Mouse (Mus musculus) monocyte, adult 5-6 weeks (primary cell): ENCODE results near the gene Fbxl17. TPM values are rescaled to one million over a fixed set of nuclear protein-coding genes. Genes with fewer than 3 reads are reported as not detected.

ENCODE experiments used
- ATAC-seq: fragments of 153-309, 156-312 bp; replicated peaks from 2 replicates; pipeline ENCODE4 v1.8.0; 2017; ENCODE audit warnings: mild to moderate bottlenecking; ENCODE audit not compliant: low TSS enrichment, insufficient number of reproducible peaks, severe bottlenecking, poor library complexity, low FRiP score
- total RNA-seq: library from RNA; stranded (forward); fragments of 200-1000, 200-491, 200-594 nt; gene quantifications from 3 replicates; pipeline ENCODE4 v1.2.3, GENCODE M21; 2017

Gene Fbxl17
- total RNA-seq, 1 experiment from 2014 or later: 21.5 TPM

GRCm38 (mm10) chr17:63356202-63356601 lies 143.6 kb downstream of the Fbxl17 start:
- peak; percentile 22; the same call in 1 of the 2 replicates for ATAC-seq

- no peak for ATAC-seq
Measured at GRCm38 (mm10) chr17:63352634-63353195, 147.1 kb downstream of the Fbxl17 start.

GRCm38 (mm10) chr17:63351682-63352081 lies 148.1 kb downstream of the Fbxl17 start:
- ATAC-seq: no peak

- no peak for ATAC-seq
Measured at GRCm38 (mm10) chr17:63350876-63351509, 148.8 kb downstream of the Fbxl17 start.

GRCm38 (mm10) chr17:63344101-63344500 lies 155.7 kb downstream of the Fbxl17 start:
- no peak for ATAC-seq

GRCm38 (mm10) chr17:63343076-63343475 lies 156.7 kb downstream of the Fbxl17 start:
- no peak for ATAC-seq

GRCm38 (mm10) chr17:63342440-63342839 lies 157.4 kb downstream of the Fbxl17 start:
- ATAC-seq: no peak

GRCm38 (mm10) chr17:63341203-63341602 lies 158.6 kb downstream of the Fbxl17 start:
- no peak for ATAC-seq

GRCm38 (mm10) chr17:63328888-63329287 lies 170.9 kb downstream of the Fbxl17 start:
- ATAC-seq: no peak

GRCm38 (mm10) chr17:63326227-63326626 lies 173.6 kb downstream of the Fbxl17 start:
- no peak for ATAC-seq

GRCm38 (mm10) chr17:63324672-63325071 lies 175.1 kb downstream of the Fbxl17 start:
- ATAC-seq: no peak

- peak; percentile 60 for ATAC-seq
Measured at GRCm38 (mm10) chr17:63324039-63324438, 175.8 kb downstream of the Fbxl17 start.

GRCm38 (mm10) chr17:63322846-63323245 lies 177.0 kb downstream of the Fbxl17 start:
- ATAC-seq: no peak

GRCm38 (mm10) chr17:63321290-63321689 lies 178.5 kb downstream of the Fbxl17 start:
- ATAC-seq: no peak

GRCm38 (mm10) chr17:63317518-63317917 lies 182.3 kb downstream of the Fbxl17 start:
- no peak for ATAC-seq

GRCm38 (mm10) chr17:63315646-63316480 lies 184.0 kb downstream of the Fbxl17 start:
- no peak for ATAC-seq

GRCm38 (mm10) chr17:63312804-63313203 lies 187.0 kb downstream of the Fbxl17 start:
- ATAC-seq: no peak

- no peak for ATAC-seq
Measured at GRCm38 (mm10) chr17:63312330-63312729, 187.5 kb downstream of the Fbxl17 start.

- no peak for ATAC-seq
Measured at GRCm38 (mm10) chr17:63311613-63312012, 188.2 kb downstream of the Fbxl17 start.

GRCm38 (mm10) chr17:63310021-63310420 lies 189.8 kb downstream of the Fbxl17 start:
- no peak for ATAC-seq
